Mouse (Mus musculus) kidney, postnatal 25 days (tissue): ENCODE measurements around the gene Lrig2.
"Not testable (repeated sequence)": the region's sequence is repeated elsewhere in the genome, so short reads cannot be mapped to it uniquely, and the experiment has no call there.

ENCODE experiments used
- DNase-seq, 2 experiments: peaks; one replicate each; pipeline ENCODE4 v3.0.0; 2021; ENCODE audit warnings: mixed read lengths in 2 of 2

The Lrig2 gene

GRCm38 (mm10) chr3:104431156-104431847 lies 80.4 kb downstream of the Lrig2 start:
- peak in 1 of 2 experiments; percentile 17 for DNase-seq

GRCm38 (mm10) chr3:104427354-104427753 lies 84.4 kb downstream of the Lrig2 start:
- not testable (repeated sequence) for DNase-seq

- DNase-seq: peak; percentile 70 to 87
Observed at GRCm38 (mm10) chr3:104424346-104424745, 87.4 kb downstream of the Lrig2 start.

GRCm38 (mm10) chr3:104420929-104421328 lies 90.8 kb downstream of the Lrig2 start:
- no peak for DNase-seq

GRCm38 (mm10) chr3:104419990-104420389 lies 91.7 kb downstream of the Lrig2 start:
- DNase-seq: no peak

- no peak for DNase-seq
Observed at GRCm38 (mm10) chr3:104416806-104417205, 94.9 kb downstream of the Lrig2 start.

- no peak for DNase-seq
Observed at GRCm38 (mm10) chr3:104412482-104412881, 99.2 kb downstream of the Lrig2 start.

- DNase-seq: no peak
Observed at GRCm38 (mm10) chr3:104407506-104407905, 104.2 kb downstream of the Lrig2 start.

- no peak for DNase-seq
Observed at GRCm38 (mm10) chr3:104403582-104403981, 108.1 kb downstream of the Lrig2 start.

GRCm38 (mm10) chr3:104401176-104401575 lies 110.5 kb downstream of the Lrig2 start:
- no peak for DNase-seq

- no peak for DNase-seq
Observed at GRCm38 (mm10) chr3:104400126-104400525, 111.6 kb downstream of the Lrig2 start.

- DNase-seq: no peak
Observed at GRCm38 (mm10) chr3:104399296-104400045, 112.2 kb downstream of the Lrig2 start.

GRCm38 (mm10) chr3:104397316-104397715 lies 114.4 kb downstream of the Lrig2 start:
- no peak for DNase-seq

- no peak for DNase-seq
Observed at GRCm38 (mm10) chr3:104396736-104397081, 115.0 kb downstream of the Lrig2 start.

- DNase-seq: no peak
Observed at GRCm38 (mm10) chr3:104396067-104396735, 115.5 kb downstream of the Lrig2 start.

GRCm38 (mm10) chr3:104390072-104390471 lies 121.6 kb downstream of the Lrig2 start:
- DNase-seq: peak; percentile 5 to 48

GRCm38 (mm10) chr3:104389449-104389848 lies 122.3 kb downstream of the Lrig2 start:
- DNase-seq: no peak

- DNase-seq: no peak
Observed at GRCm38 (mm10) chr3:104385587-104385986, 126.1 kb downstream of the Lrig2 start.

GRCm38 (mm10) chr3:104383681-104384341 lies 127.9 kb downstream of the Lrig2 start:
- no peak for DNase-seq

GRCm38 (mm10) chr3:104378228-104378627 lies 133.5 kb downstream of the Lrig2 start:
- DNase-seq: no peak

- no peak for DNase-seq
Observed at GRCm38 (mm10) chr3:104373907-104374306, 137.8 kb downstream of the Lrig2 start.

- DNase-seq: no peak
Observed at GRCm38 (mm10) chr3:104372374-104372773, 139.3 kb downstream of the Lrig2 start.

GRCm38 (mm10) chr3:104367912-104368311 lies 143.8 kb downstream of the Lrig2 start:
- DNase-seq: no peak
